Mouse (Mus musculus) thymus, adult 2 months (tissue): ENCODE data around the gene Sema4d.

Source experiments
- CTCF ChIP-seq: fragments of 200-500 bp; IDR thresholded peaks from 2 replicates; pipeline ENCODE4 v1.5.1; 2012; ENCODE audit warnings: mild to moderate bottlenecking, control low read depth, low read length, moderate library complexity, borderline replicate concordance; ENCODE audit not compliant: control insufficient read depth, poor library complexity, insufficient read depth; ENCODE audit errors: extremely low read depth
- POLR2A ChIP-seq: fragments of 200-500 bp; IDR thresholded peaks from 2 replicates; pipeline ENCODE4 v1.6.1; 2012; ENCODE audit warnings: mild to moderate bottlenecking, low read length, control low read depth, moderate library complexity; ENCODE audit not compliant: control insufficient read depth, poor library complexity, insufficient read depth; ENCODE audit errors: extremely low read depth

GRCm38 (mm10) chr13:51791604-51792003, 1.9 kb downstream of the Sema4d start:
- TF ChIP-seq CTCF: no peak
- no peak for TF ChIP-seq POLR2A
